Mouse (Mus musculus) cortical plate, adult 2 months (tissue): ENCODE results near the gene Peli2. TPM values are rescaled to one million over a fixed set of nuclear protein-coding genes. Genes with fewer than 3 reads are reported as not detected.
A peak's percentile ranks its signal among the peaks of the same experiment; 100 is the strongest.

Experiments used
- H3K27ac ChIP-seq: fragments of 200-500 bp; 2 replicates; pipeline ENCODE4 v1.5.1; 2012; ENCODE audit warnings: low read length, control low read depth, inconsistent platforms; ENCODE audit not compliant: insufficient read depth
- H3K4me1 ChIP-seq: fragments of 200-500 bp; 2 replicates; pipeline ENCODE4 v1.6.1; 2011; ENCODE audit warnings: low read length; ENCODE audit not compliant: control insufficient read depth, insufficient read depth
- H3K4me3 ChIP-seq: fragments of 200-500 bp; 2 replicates; pipeline ENCODE4 v1.5.1; 2011; ENCODE audit warnings: mild to moderate bottlenecking, low read length, control low read depth; ENCODE audit not compliant: insufficient read depth
- CTCF ChIP-seq: fragments of 200-500 bp; IDR thresholded peaks from 2 replicates; pipeline ENCODE4 v1.5.1; 2011; ENCODE audit warnings: mild to moderate bottlenecking, control low read depth, low read length; ENCODE audit not compliant: insufficient read depth; ENCODE audit errors: extremely low read depth
- POLR2A ChIP-seq: fragments of 200-500 bp; IDR thresholded peaks from 2 replicates; pipeline ENCODE4 v1.6.1; 2011; ENCODE audit warnings: mild to moderate bottlenecking, low read length, control low read depth; ENCODE audit not compliant: insufficient read depth; ENCODE audit errors: extremely low read depth
- polyA plus RNA-seq: library from polyadenylated mRNA; depleted of rRNA; stranded (reverse); fragments of >200 nt; gene quantifications from 2 replicates; pipeline ENCODE4 v1.2.3, GENCODE M21; 2012

The Peli2 gene
- polyA plus RNA-seq, 1 experiment = 14.0 TPM

DNA sequence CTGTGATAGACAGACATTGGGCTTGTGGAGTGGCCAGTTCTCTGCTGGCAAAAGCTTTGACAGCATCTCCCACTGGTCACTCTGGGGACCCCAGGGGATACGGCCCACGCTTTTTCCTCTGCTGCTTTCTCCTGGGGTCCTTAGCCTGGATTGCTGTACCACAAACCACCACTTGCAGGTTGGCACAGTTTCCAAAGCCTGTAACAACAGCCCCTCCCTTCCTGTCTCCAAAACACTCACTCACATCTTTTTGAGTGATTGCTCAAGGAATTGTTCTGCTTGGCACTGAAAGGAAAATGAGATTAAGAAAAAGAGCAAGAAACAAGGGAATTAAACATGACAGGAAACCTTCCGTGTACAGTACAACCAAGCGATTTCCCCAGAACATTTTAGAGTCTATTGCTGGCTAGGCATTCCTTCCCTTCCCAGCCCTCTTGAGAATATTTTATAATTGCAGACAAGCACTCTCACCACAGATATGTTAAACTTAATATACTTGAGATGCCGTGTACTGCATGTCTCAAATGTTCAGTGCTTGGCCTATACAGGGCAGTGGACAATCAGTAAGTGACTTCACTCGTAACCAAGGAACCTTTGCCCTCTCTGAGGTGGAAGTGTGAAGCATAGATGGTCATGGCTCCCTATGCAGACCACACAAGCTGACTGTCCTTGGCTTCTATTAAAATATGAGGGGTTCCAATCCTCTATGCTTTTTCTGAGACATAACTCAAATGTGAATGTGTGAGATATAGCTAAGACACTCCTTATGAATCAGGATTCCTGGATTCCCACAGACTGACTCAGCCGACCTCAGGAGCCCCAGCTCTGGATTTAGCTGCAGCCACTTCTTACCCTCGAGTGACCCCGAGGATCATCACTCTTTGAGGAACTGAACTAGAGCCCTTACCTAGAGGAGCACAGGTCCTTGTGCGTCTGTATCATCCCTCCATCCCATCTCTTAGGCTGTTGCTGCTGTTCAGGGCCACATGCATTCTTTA is 169.3 kb downstream of the Peli2 start:
- peak overlapping the region; percentile 18; the same call in 1 of the 2 replicates for H3K27ac ChIP-seq
- no peak for TF ChIP-seq POLR2A
- TF ChIP-seq CTCF = no peak
- no peak overlapping the region for H3K4me3 ChIP-seq
- H3K4me1 ChIP-seq = peaks cover 2% of the 10 kb centered on the region; the same call in 1 of the 2 replicates

DNA sequence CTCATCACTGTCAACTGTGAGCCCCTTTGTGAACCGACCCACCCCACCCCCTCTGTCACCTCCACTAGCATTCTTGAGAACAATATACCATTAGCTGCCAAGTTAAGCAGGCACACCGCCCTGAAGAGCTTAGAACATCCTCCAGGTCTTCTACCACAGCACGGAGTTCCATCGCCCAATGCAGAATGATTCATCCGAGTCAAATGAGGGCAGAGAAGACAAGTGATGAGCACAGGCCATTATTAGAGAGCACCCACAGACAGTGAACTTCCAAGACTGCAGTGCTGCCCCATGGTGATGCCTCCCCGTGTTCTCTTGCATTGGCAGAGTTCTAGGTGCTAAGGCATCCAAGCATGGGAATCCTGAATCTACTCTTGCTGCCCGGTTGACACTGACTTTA is 172.9 kb downstream of the Peli2 start:
- no peak overlapping the region for H3K4me3 ChIP-seq
- H3K4me1 ChIP-seq = peaks cover 6% of the 10 kb centered on the region
- TF ChIP-seq CTCF (no peak), POLR2A (no peak)
- no peak overlapping the region for H3K27ac ChIP-seq

- no peak overlapping the region for H3K27ac ChIP-seq
- H3K4me3 ChIP-seq = no peak overlapping the region
- no peak for TF ChIP-seq POLR2A
- no peak for TF ChIP-seq CTCF
- peaks cover 6% of the 10 kb centered on the region for H3K4me1 ChIP-seq
Measured at GRCm38 (mm10) chr14:48295410-48295809, 174.8 kb downstream of the Peli2 start.

- no peak overlapping the region for H3K27ac ChIP-seq
- H3K4me3 ChIP-seq = no peak overlapping the region
- H3K4me1 ChIP-seq = peaks cover 6% of the 10 kb centered on the region
- TF ChIP-seq CTCF (no peak), POLR2A (no peak)
Measured at GRCm38 (mm10) chr14:48295815-48296271, 175.2 kb downstream of the Peli2 start.

GRCm38 (mm10) chr14:48296820-48297219 is 176.2 kb downstream of the Peli2 start:
- H3K27ac ChIP-seq = no peak overlapping the region
- H3K4me1 ChIP-seq = peaks cover 6% of the 10 kb centered on the region
- TF ChIP-seq CTCF (no peak), POLR2A (no peak)
- H3K4me3 ChIP-seq = no peak overlapping the region

DNA sequence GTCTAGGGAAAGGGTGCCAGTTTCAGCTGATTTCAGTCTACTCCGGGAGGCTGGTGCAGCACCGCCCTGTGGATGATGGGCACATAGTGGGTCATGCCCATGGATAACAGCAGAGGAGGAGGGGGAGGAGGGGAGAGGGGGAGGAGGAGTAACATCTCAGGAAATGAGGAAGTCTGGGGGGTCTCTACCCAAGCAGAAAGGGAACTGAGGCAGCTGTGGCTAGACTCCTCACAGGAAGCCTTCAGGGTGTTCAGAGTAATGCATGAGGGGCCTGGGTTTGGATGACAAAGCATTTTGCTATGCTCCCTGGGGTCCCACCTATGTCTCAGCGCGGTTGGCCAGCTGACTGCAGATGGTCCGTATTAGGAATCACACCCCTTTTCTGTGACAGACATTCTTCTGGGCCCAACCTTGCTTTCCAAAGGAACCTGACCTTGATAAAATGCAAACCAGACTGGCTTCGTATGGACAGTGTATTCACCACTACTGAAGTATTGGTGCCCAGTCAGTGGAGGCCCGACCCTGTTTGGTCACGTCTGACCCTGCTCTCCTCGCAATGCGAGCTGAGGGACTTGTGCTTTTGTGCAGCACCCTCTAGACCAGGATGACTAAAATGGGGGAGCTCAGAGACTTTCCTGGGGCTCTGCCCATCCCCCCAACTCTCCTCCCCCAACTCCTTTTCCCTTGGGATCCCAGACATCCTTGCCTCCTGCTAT is 182.0 kb downstream of the Peli2 start:
- TF ChIP-seq CTCF = no peak
- no peak for TF ChIP-seq POLR2A
- Histone ChIP-seq H3K4me1 (peaks cover 2% of the 10 kb centered on the region; the same call in 1 of the 2 replicates), H3K4me3 (no peak overlapping the region), H3K27ac (no peak overlapping the region)

DNA sequence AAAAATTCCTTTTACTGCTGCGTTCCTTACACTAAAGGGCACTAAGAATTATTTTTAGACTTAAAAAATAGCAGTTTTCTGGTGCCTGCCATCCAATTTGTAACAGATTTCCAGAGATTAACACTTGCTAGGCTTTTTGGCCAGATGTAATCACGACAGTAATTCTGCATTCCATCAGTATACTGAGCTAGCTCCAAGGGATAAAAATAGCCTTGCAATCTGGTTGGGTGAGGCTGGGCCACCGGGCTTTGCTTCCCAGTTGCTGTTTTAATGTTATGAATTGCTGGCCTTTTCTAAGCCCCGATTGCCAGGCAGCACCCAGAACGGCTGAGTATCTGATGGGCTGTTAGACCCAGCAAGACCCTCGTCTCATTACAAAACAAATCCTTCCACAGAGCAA is 182.6 kb downstream of the Peli2 start:
- TF ChIP-seq POLR2A (no peak), CTCF (no peak)
- H3K27ac ChIP-seq = no peak overlapping the region
- H3K4me3 ChIP-seq = no peak overlapping the region
- H3K4me1 ChIP-seq = peaks cover 2% of the 10 kb centered on the region; the same call in 1 of the 2 replicates

DNA sequence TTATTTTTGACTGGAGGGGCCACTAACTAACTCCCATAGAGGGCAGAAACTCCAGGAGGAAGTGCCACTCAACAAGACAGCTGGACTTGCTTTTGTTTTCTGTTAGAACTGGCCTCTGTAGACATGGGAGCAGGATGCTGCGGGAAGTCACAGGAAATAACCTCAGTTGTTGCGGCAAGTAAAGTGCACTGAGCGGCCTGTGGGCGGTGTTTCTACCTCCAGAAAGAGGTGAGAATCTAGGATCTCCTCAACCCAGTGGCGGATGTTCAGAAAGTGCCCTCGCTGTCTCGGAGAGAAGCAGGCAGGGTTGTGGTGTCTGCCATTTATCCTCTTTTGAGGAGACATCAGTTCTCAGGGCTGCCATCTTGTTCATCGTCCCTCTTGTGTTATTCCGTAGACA is 183.2 kb downstream of the Peli2 start:
- Histone ChIP-seq H3K4me1 (peaks cover 2% of the 10 kb centered on the region; the same call in 1 of the 2 replicates), H3K4me3 (no peak overlapping the region), H3K27ac (no peak overlapping the region)
- no peak for TF ChIP-seq POLR2A
- no peak for TF ChIP-seq CTCF

DNA sequence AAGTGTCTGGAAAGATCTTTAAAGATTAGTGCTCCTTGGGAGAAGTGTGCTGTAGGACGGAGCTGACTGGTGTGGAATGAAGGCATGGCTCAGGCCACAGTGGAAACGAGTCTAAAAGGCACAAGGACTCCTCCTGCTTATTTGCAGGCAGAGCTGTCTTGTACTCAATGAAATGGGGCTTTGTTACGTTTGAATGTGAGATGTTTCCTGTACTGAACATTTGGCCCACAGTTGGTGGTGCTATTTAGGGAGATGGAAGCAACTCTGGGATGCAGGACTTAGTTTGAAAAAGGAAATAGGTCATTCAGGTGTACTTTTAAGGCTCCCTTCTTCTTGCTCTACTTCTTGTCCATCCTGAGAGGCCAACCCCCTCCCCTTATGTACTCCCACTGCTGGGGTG is 192.6 kb downstream of the Peli2 start:
- TF ChIP-seq CTCF (no peak), POLR2A (no peak)
- Histone ChIP-seq H3K27ac (no peak overlapping the region), H3K4me1 (no peaks in the 10 kb centered on the region), H3K4me3 (no peak overlapping the region)
